Comparison of ENCODE assay signal across 14 mouse cellular contexts in the genomic region with DNA sequence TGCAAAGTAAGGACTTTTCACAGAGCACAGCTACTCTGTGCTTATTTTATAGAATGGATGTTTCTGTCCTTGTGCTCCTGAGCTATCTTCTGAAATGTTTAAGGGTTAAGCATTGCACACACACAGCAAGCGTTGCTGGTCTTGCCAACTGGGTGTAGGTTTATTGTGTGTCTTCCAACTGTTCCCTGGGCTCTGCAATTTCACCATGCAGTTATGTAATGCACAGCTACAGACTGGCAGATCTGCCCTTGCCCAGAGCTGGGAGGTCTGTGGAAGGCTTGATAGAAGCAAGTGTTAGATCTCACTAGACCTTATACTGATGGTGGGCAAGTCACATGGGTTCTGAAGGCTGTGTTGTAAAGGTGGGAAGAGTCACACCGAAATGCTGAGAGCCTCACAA. TPM values are rescaled to one million over a fixed set of nuclear protein-coding genes. Genes with fewer than 3 reads are reported as not detected.
DNase-seq lines count a peak whose midpoint lies in the region; ATAC-seq lines count a peak whose summit lies in the region.
"Had no signal": no experiment of that assay in that cellular context is flagged by ENCODE, and none has a peak within 500 bp of the region (broad histone marks: within the 10 kb centered on the region; RNA-seq: fewer than 3 reads in every experiment).

No protein-coding gene starts in this region.

- peak; percentile 77 for ATAC-seq in frontal cortex, adult (ENCODE audit: low TSS enrichment)
- ATAC-seq in granulocyte monocyte progenitor cell, adult 5-6 weeks (replicated peaks; ENCODE audit: poor library complexity, severe bottlenecking), result peak; percentile 44; the same call in 1 of the 2 replicates
- no peak for ATAC-seq in midbrain, embryonic 15.5 days (replicated peaks)
- ATAC-seq: intestine, embryonic 15.5 days had no signal

- no peaks in the 10 kb centered on the region for H3K4me1 ChIP-seq in midbrain, embryonic 15.5 days
- H3K4me1 ChIP-seq: intestine, embryonic 15.5 days had no signal

- WGBS in midbrain, embryonic 15.5 days, result 93% methylated on average over 2 of the region's 2 CpGs

- H3K27me3 ChIP-seq in midbrain, embryonic 15.5 days (replicated peaks), result no peaks in the 10 kb centered on the region
- H3K27me3 ChIP-seq: intestine, embryonic 15.5 days had no signal

- peaks cover 3% of the 10 kb centered on the region; the same call in 1 of the 2 replicates for H3K36me3 ChIP-seq in midbrain, embryonic 15.5 days (replicated peaks)
- H3K36me3 ChIP-seq: intestine, embryonic 15.5 days had no signal

- no peak overlapping the region for H3K27ac ChIP-seq in midbrain, embryonic 15.5 days
- H3K27ac ChIP-seq: intestine, embryonic 15.5 days had no signal

- no peak overlapping the region for H3K4me2 ChIP-seq in midbrain, embryonic 15.5 days
- H3K4me2 ChIP-seq: heart, embryonic 11.5 days; intestine, embryonic 15.5 days had no signal

- DNase-seq in frontal cortex, postnatal 10 days (ENCODE audit: low spot score in 2 of 2), result no peak
- peak; percentile 13 for DNase-seq in NIH3T3 (ENCODE audit: low read depth)
- peak; percentile 37 to 40 for DNase-seq in adrenal gland, postnatal 36 days
- DNase-seq in spleen, postnatal 10 days (ENCODE audit: low spot score in 2 of 2), result no peak
- DNase-seq: embryo, embryonic 11 days; kidney, postnatal 10 days; left cerebral cortex, postnatal 4 days; right cerebral cortex, postnatal 14 days; thymus, postnatal 36 days had no signal

- no peaks in the 10 kb centered on the region for H3K9me3 ChIP-seq in midbrain, embryonic 15.5 days
- H3K9me3 ChIP-seq: intestine, embryonic 15.5 days had no signal

- no peak overlapping the region for H3K9ac ChIP-seq in midbrain, embryonic 15.5 days
- H3K9ac ChIP-seq: intestine, embryonic 15.5 days had no signal

- no peak overlapping the region for H3K4me3 ChIP-seq in midbrain, embryonic 15.5 days
- H3K4me3 ChIP-seq: intestine, embryonic 15.5 days had no signal

RNA-seq across cellular contexts. Expression of a gene that starts 5.2 kb away (rescaled TPM):
- total RNA-seq in adrenal gland, postnatal 36 days (2021), result 1 to 10 TPM; 1.5 to 3.3 TPM
- 1.6 and 2.8 TPM in 2 replicates for total RNA-seq in granulocyte monocyte progenitor cell, adult 5-6 weeks (2014; fragmentation: Nextera tagmentation)
- 0.39 and 0.57 TPM in 2 replicates for total RNA-seq in granulocyte monocyte progenitor cell, adult 5-6 weeks (2017)
- polyA plus RNA-seq in midbrain, embryonic 15.5 days (2015; fragmentation: Nextera tagmentation; extraction: Ambion mirVana), result 2.7 and 3.0 TPM in 2 replicates

RNA-seq across cellular contexts. Expression of a gene that starts 42.6 kb away (rescaled TPM):
- 10 to 100 TPM; 31.8 to 33.2 TPM for total RNA-seq in adrenal gland, postnatal 36 days (2021)
- total RNA-seq in granulocyte monocyte progenitor cell, adult 5-6 weeks (2014; fragmentation: Nextera tagmentation), result 26.5 and 33.1 TPM in 2 replicates
- 51.9 and 77.5 TPM in 2 replicates for total RNA-seq in granulocyte monocyte progenitor cell, adult 5-6 weeks (2017)
- polyA plus RNA-seq in midbrain, embryonic 15.5 days (2015; fragmentation: Nextera tagmentation; extraction: Ambion mirVana), result 74.2 and 84.0 TPM in 2 replicates

RNA-seq across cellular contexts. Expression of a gene that starts 54.8 kb away (rescaled TPM):
- 10 to 100 TPM; 66.0 to 74.1 TPM for total RNA-seq in adrenal gland, postnatal 36 days (2021)
- 71.4 and 92.2 TPM in 2 replicates for total RNA-seq in granulocyte monocyte progenitor cell, adult 5-6 weeks (2014; fragmentation: Nextera tagmentation)
- 44.7 and 53.7 TPM in 2 replicates for total RNA-seq in granulocyte monocyte progenitor cell, adult 5-6 weeks (2017)
- polyA plus RNA-seq in midbrain, embryonic 15.5 days (2015; fragmentation: Nextera tagmentation; extraction: Ambion mirVana), result 49.6 and 52.8 TPM in 2 replicates

Comparison
In these comparisons a context has a peak if more than half of its experiments do, and no peak if none do; other contexts are left out.
1. DNase-seq: peak in NIH3T3 (single experiment) and adrenal gland, postnatal 36 days (2 of 2); none in frontal cortex, postnatal 10 days (0 of 2) and spleen, postnatal 10 days (0 of 2).